In genomic region chr4:134577281-134577680, GRCm38 (mm10) we compare ENCODE assay signal across 16 mouse cellular contexts.
"Had no signal": no experiment of that assay in that cellular context is flagged by ENCODE, and none has a peak within 500 bp of the region (broad histone marks: within the 10 kb centered on the region; RNA-seq: fewer than 3 reads in every experiment).

No protein-coding gene starts in this region.

- H3K27me3 ChIP-seq: neural tube, embryonic 13.5 days; neural tube, embryonic 15.5 days; stomach, embryonic 15.5 days had no signal

- H3K36me3 ChIP-seq: neural tube, embryonic 13.5 days; neural tube, embryonic 15.5 days; stomach, embryonic 15.5 days had no signal

- H3K4me3 ChIP-seq: neural tube, embryonic 13.5 days; neural tube, embryonic 15.5 days; stomach, embryonic 15.5 days had no signal

- DNase-seq: retina, postnatal 1 day; right cerebral cortex, adult 18-20 months; right cerebral cortex, postnatal 14 days; right cerebral cortex, postnatal 25 days; right cerebral cortex, postnatal 4 days; spleen, adult 18-20 months; thymus, adult 18-20 months; thymus, adult 2 months; thymus, postnatal 14 days; thymus, postnatal 25 days; thymus, postnatal 36 days; thymus, postnatal 4 days had no signal

- H3K9me3 ChIP-seq: neural tube, embryonic 13.5 days; neural tube, embryonic 15.5 days; stomach, embryonic 15.5 days had no signal

- H3K27ac ChIP-seq: neural tube, embryonic 13.5 days; neural tube, embryonic 15.5 days; stomach, embryonic 15.5 days; stomach, postnatal 0 days had no signal
